Mouse (Mus musculus) heart, postnatal 0 days (tissue): ENCODE results near the gene Gm45711.

Experiments used
- CTCF ChIP-seq: IDR thresholded peaks from 2 replicates; pipeline ENCODE4 v1.5.1; 2016; ENCODE audit warnings: antibody characterized with exemption, control low read depth, low read depth
- EP300 ChIP-seq: IDR thresholded peaks from 2 replicates; pipeline ENCODE4 v1.6.1; 2016; ENCODE audit warnings: antibody characterized with exemption, low read depth

GRCm38 (mm10) chr8:104242038-104242644 lies 67.7 kb downstream of the Gm45711 start:
- TF ChIP-seq CTCF (no peak), EP300 (no peak)
